Mouse (Mus musculus): Measurements from ENCODE around the gene Pak2.

GRCm38 (mm10) chr16:32058817-32059216, 20.3 kb downstream of the Pak2 start:
- TF ChIP-seq CTCF (conservative IDR thresholded peaks at IDR 0.05; ENCODE audit: insufficient read depth, insufficient read length, low read depth, low read length) (no peak), POLR2A (IDR thresholded peaks at IDR 0.05; ENCODE audit: low read depth, low read length) (no peak)

All from kidney, adult 2 months (tissue).